Mouse (Mus musculus) neural tube, embryonic 11.5 days (tissue): ENCODE results near the gene Hes2. TPM values are rescaled to one million over a fixed set of nuclear protein-coding genes. Genes with fewer than 3 reads are reported as not detected.

Experiments
- ATAC-seq: fragments of 200-750 bp; cut with Nextera tagmentation; 2 replicates; pipeline ENCODE4 v1.8.0; 2017; ENCODE audit warnings: moderate number of reproducible peaks, mild to moderate bottlenecking, moderate TSS enrichment, moderate library complexity; ENCODE audit not compliant: insufficient read depth, low FRiP score, low TSS enrichment
- DNase-seq: peaks from one replicate; pipeline ENCODE4 v3.0.0-alpha.2; 2015; ENCODE audit warnings: low spot score
- H3K27ac ChIP-seq: fragments of 300-500 bp; sonication (generic); 2 replicates; pipeline ENCODE4 v1.5.1; 2014; ENCODE audit warnings: low read depth, mild to moderate bottlenecking, low read length
- H3K27me3 ChIP-seq: fragments of 300-500 bp; sonication (generic); 2 replicates; pipeline ENCODE4 v1.6.1; 2014; ENCODE audit warnings: mild to moderate bottlenecking, low read length, mixed read lengths; ENCODE audit not compliant: control insufficient read depth, insufficient read depth
- H3K36me3 ChIP-seq: fragments of 300-500 bp; sonication (generic); 2 replicates; pipeline ENCODE4 v1.6.1; 2014; ENCODE audit warnings: mild to moderate bottlenecking, low read length, moderate library complexity, mixed read lengths; ENCODE audit not compliant: control insufficient read depth, insufficient read depth
- H3K4me1 ChIP-seq: fragments of 300-500 bp; sonication (generic); 2 replicates; pipeline ENCODE4 v1.6.1; 2014; ENCODE audit warnings: low read length, mixed read lengths; ENCODE audit not compliant: control insufficient read depth, insufficient read depth
- H3K4me2 ChIP-seq: fragments of 300-500 bp; sonication (generic); 2 replicates; pipeline ENCODE4 v1.6.1; 2014; ENCODE audit warnings: low read depth, mild to moderate bottlenecking, moderate library complexity
- H3K4me3 ChIP-seq: fragments of 300-500 bp; sonication (generic); 2 replicates; pipeline ENCODE4 v1.5.1; 2014; ENCODE audit warnings: low read depth, low read length
- H3K9ac ChIP-seq: fragments of 300-500 bp; sonication (generic); 2 replicates; pipeline ENCODE4 v1.6.1; 2014; ENCODE audit warnings: mild to moderate bottlenecking, low read length
- H3K9me3 ChIP-seq: fragments of 300-500 bp; sonication (generic); 2 replicates; pipeline ENCODE4 v1.6.1; 2016; ENCODE audit warnings: low read length; ENCODE audit not compliant: control insufficient read depth
- WGBS: fragments of 180-500 bp; shearing (Covaris S2); extraction: QIAGEN DNeasy Blood & Tissue Kit; methylation state at CpG from one replicate; pipeline ENCODE4 v1.1.7; 2014; 5-methylcytosine and 5-hydroxymethylcytosine counted together
- polyA plus RNA-seq: library from polyadenylated mRNA; unstranded; fragments of >200 nt; fragmentation: Nextera tagmentation; extraction: Ambion mirVana; gene quantifications from 2 replicates; pipeline ENCODE4 v1.2.1, GENCODE M21; 2014

Gene Hes2
- 2.9 and 3.5 TPM in 2 replicates for polyA plus RNA-seq

DNA sequence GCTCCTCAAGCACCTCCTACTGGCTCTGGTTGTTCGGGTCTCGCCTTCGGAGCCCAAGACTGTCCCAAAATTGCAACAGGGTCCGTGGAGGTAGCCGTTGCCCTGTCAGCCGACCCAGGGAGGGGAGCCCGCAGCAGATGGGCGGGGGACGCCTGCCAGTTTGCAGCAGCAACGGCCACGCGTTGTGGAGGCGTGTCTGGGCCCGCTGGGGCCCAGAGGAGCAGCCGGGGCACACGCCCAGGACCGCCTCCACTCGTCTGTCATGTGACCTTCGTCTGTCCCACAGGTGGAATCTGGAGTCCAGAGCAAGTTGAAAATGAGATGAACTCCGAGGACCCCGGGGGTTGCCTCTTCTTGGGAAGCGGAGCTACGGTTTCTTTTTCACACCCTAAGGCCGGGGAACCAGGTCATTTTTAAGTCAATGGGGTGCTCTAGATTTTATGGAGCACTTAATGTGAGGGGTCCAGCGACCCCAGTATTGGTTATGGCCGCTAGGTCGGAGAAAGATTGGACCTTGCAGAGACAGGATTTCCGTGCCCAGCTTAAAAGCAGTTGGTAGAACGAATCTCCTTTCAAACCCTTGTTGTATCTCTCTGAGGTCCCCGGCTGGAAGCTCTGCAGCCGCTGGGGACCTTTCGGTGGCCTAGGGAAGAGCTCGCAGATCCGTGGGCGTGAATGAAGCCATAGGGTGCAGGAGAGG lies at the start of gene Hes2:
Hes2 (plus strand) TSS at position 283 of the 700 bp plus-strand sequence.
- H3K9ac ChIP-seq, result no peak within 1 kb of the TSS

GRCm38 (mm10) chr4:152109509-152109908 lies 49.2 kb upstream of the Hes2 start:
- 92% methylated on average over 3 of the region's 3 CpGs for WGBS
- no peaks in the 10 kb centered on the region for H3K9me3 ChIP-seq
- no peak overlapping the region for H3K4me3 ChIP-seq
- DNase-seq (no peak), ATAC-seq (no peak)
- peaks cover 7% of the 10 kb centered on the region for H3K27me3 ChIP-seq
- peaks cover 15% of the 10 kb centered on the region for H3K4me1 ChIP-seq
- H3K4me2 ChIP-seq, result no peak overlapping the region
- no peak overlapping the region for H3K9ac ChIP-seq
- H3K27ac ChIP-seq, result no peak overlapping the region
- peaks cover 5% of the 10 kb centered on the region for H3K36me3 ChIP-seq

More for the DNA sequence above, at the start of gene Hes2:
- ATAC-seq, result no peak
- 0 out of 2 replicates have a peak within 1 kb of the TSS, but pooled peaks have one; percentile 6 for H3K4me3 ChIP-seq
- H3K27me3 ChIP-seq, result peaks cover 53% of the 10 kb centered on the region
- no peaks in the 10 kb centered on the region for H3K36me3 ChIP-seq
- H3K9me3 ChIP-seq, result no peaks in the 10 kb centered on the region
- WGBS, result 2% methylated on average over 35 of the region's 35 CpGs
- H3K4me2 ChIP-seq, result 0 out of 2 replicates have a peak within 1 kb of the TSS, but pooled peaks have one; percentile 12
- H3K27ac ChIP-seq, result no peak within 1 kb of the TSS
- peak; percentile 23 for DNase-seq
- H3K4me1 ChIP-seq, result peaks cover 9% of the 10 kb centered on the region; the same call in 1 of the 2 replicates

DNA sequence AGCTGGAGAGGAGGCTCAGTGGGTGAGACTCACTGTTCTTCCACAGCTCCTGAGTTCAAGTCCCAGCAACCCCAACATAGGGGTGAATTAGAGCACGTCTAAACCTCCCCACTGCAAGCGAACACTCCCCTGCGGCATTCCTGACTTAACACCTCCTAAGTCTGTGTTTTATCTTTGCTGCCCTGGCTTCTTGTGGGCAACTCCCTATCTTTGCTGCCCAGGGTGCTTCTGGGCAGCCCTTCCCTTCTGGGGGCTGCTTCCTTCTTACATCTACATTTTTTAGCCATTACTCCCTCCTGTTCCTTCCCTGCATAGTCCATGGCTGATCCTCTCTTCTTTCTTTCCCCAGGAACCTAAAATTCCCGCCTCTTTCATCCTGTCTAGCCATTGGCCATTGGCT lies 48.0 kb upstream of the Hes2 start:
- no peak overlapping the region for H3K4me3 ChIP-seq
- peaks cover 5% of the 10 kb centered on the region for H3K36me3 ChIP-seq
- H3K27ac ChIP-seq, result no peak overlapping the region
- 86% methylated on average over 4 of the region's 4 CpGs for WGBS
- H3K9me3 ChIP-seq, result no peaks in the 10 kb centered on the region
- no peak overlapping the region for H3K4me2 ChIP-seq
- ATAC-seq (no peak), DNase-seq (no peak)
- no peak overlapping the region for H3K9ac ChIP-seq
- H3K27me3 ChIP-seq, result peaks cover 19% of the 10 kb centered on the region
- peaks cover 18% of the 10 kb centered on the region for H3K4me1 ChIP-seq

GRCm38 (mm10) chr4:152112329-152112728 lies 46.3 kb upstream of the Hes2 start:
- DNase-seq (no peak), ATAC-seq (no peak)
- no peaks in the 10 kb centered on the region; the same call in 1 of the 2 replicates for H3K36me3 ChIP-seq
- peaks cover 22% of the 10 kb centered on the region for H3K4me1 ChIP-seq
- H3K9me3 ChIP-seq, result no peaks in the 10 kb centered on the region
- H3K4me3 ChIP-seq, result no peak overlapping the region
- 84% methylated on average over 9 of the region's 9 CpGs for WGBS
- 0 out of 2 replicates have a peak overlapping the region, but pooled peaks have one; percentile 4 for H3K9ac ChIP-seq
- H3K27me3 ChIP-seq, result peaks cover 33% of the 10 kb centered on the region
- no peak overlapping the region for H3K27ac ChIP-seq
- no peak overlapping the region for H3K4me2 ChIP-seq

DNA sequence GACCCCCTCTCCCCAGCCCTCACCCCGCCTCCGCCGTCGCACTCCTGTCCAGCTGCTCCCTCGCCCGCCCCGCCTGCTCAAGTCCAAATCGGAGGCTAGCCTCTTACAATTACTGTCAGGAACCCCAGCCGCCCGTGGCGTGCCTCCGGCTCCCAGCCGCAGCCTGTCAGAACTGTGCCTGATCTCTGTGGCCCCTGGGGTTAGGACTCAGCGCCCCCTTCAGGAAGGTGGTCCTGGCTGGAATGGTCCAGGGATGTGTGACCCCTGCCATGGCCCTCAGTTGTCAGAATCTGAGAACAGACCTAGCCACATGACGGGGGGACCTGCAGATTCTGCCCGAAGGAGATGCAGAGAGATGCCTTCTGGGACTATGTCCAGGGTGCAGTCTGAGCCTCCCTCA lies 44.6 kb upstream of the Hes2 start:
- no peak overlapping the region for H3K4me3 ChIP-seq
- H3K9me3 ChIP-seq, result no peaks in the 10 kb centered on the region
- no peak overlapping the region for H3K4me2 ChIP-seq
- no peak overlapping the region for H3K27ac ChIP-seq
- peaks cover 51% of the 10 kb centered on the region for H3K27me3 ChIP-seq
- peaks cover 10% of the 10 kb centered on the region for H3K4me1 ChIP-seq
- ATAC-seq, result no peak
- WGBS, result 57% methylated on average over 14 of the region's 16 CpGs
- H3K36me3 ChIP-seq, result no peaks in the 10 kb centered on the region; the same call in 1 of the 2 replicates
- DNase-seq, result no peak
- H3K9ac ChIP-seq, result no peak overlapping the region

DNA sequence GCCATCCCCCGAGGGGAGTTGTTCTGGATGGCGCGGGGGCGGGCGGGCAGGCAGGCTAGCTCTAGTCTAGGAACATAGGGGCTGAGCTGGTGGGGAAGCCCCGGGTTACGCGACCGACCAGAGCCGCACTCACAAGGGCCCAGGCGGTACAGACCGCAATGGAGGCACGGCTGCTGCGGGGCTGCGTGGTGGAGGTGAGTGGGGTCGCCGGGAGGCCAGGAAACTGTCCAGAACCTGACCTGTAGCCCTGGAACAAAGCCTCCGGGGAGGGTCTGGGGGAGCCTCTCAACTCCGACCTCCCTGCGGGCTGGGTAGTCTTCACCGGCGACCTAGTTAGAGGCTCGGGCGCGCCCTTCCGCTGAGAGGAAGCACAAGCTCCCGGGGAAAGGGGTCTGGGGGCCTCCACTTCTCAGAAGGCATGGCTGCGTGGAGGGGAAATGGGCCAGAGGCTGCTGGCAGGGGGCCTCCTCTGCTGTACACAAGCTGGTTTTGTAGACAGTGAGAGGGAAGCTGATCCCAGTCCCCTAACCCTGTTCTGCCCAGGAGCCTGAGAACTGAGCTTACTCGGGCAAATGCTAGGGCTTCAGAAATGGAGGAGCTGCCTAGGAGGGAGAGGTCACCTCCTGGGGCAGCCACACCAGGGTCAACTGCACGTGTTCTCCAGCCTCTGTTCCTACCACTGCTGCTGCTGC lies 42.6 kb upstream of the Hes2 start, which contains the start of gene Tnfrsf25:
Tnfrsf25 (plus strand) TSS at position 14 of the 692 bp plus-strand sequence.
- peaks cover 18% of the 10 kb centered on the region for H3K4me1 ChIP-seq
- H3K4me2 ChIP-seq, result peak within 1 kb of the TSS; percentile 33
- DNase-seq (peak; percentile 37), ATAC-seq (no peak)
- H3K27ac ChIP-seq, result no peak within 1 kb of the TSS
- H3K27me3 ChIP-seq, result peaks cover 71% of the 10 kb centered on the region
- no peaks in the 10 kb centered on the region; the same call in 1 of the 2 replicates for H3K36me3 ChIP-seq
- H3K4me3 ChIP-seq, result 0 out of 2 replicates have a peak within 1 kb of the TSS, but pooled peaks have one; percentile 6
- H3K9ac ChIP-seq, result no peak within 1 kb of the TSS; the same call in 1 of the 2 replicates
- H3K9me3 ChIP-seq, result no peaks in the 10 kb centered on the region
- 1% methylated on average over 29 of the region's 30 CpGs for WGBS

DNA sequence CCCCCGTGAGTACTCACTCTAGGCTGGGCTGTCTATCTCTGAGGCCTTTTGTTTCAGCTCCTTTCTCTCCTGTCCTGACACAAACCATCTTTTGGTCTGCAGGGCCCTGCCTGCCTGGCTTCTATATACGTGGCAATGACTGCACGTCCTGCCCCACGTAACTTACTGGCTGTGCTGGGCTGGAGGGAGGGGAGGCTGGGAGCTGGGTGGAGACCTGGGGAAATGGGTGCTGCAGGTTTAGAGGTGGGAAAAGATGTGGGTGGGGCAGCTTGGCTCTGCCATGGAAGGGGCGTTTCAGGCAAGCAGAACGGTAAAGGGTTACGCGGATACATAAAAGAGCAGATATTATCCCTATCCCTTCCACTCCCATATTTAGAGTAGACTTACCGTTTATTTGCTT lies 41.1 kb upstream of the Hes2 start:
- peaks cover 84% of the 10 kb centered on the region for H3K27me3 ChIP-seq
- WGBS, result 76% methylated on average over 9 of the region's 9 CpGs
- H3K9ac ChIP-seq, result no peak overlapping the region
- no peak overlapping the region for H3K27ac ChIP-seq
- no peak for ATAC-seq
- H3K4me3 ChIP-seq, result no peak overlapping the region
- no peak overlapping the region for H3K4me2 ChIP-seq
- H3K36me3 ChIP-seq, result no peaks in the 10 kb centered on the region
- no peaks in the 10 kb centered on the region for H3K9me3 ChIP-seq
- no peak for DNase-seq
- peaks cover 18% of the 10 kb centered on the region for H3K4me1 ChIP-seq

DNA sequence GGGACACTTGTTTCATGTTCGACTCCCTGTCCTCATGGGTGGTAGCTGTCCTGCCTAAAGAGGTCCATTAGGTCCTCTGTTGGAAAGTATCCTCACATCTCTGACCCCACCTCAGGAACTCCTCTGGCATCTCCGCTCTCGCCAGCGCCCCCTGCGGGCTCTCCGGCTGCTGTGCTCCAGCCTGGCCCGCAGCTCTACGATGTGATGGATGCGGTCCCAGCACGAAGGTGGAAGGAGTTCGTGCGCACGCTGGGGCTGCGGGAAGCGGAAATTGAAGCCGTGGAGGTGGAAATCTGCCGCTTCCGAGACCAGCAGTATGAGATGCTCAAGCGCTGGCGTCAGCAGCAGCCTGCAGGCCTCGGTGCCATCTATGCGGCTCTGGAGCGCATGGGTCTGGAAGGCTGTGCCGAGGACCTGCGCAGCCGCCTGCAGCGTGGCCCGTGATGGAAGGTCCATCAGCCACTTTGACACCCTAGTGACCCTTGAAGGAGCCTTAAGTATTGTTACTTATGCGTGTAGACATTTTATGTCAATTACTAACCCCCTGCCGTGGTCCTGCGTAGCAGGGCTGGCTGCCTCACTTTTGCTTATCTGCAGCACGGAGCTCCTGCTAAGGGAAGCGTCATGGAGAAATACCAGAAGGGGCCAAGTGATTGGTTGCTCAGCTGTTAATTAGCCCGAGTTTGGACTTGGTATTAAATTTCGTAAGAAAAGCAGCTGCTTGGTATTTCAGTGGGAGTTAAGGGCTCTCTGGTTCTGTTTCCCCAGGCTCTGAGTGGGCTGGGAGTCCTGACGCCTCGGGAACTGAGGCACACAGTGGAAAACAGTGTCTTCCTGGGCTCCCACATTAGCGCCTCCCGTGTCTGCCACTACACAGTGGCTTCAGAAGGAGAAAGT lies 39.0 kb upstream of the Hes2 start:
- H3K9me3 ChIP-seq, result no peaks in the 10 kb centered on the region
- DNase-seq (peak; percentile 77), ATAC-seq (no peak)
- WGBS, result 2% methylated on average over 39 of the region's 39 CpGs
- H3K4me3 ChIP-seq, result no peak overlapping the region
- H3K9ac ChIP-seq, result no peak overlapping the region
- H3K4me1 ChIP-seq, result peaks cover 18% of the 10 kb centered on the region
- H3K4me2 ChIP-seq, result peak overlapping the region; percentile 15; the same call in 1 of the 2 replicates
- peaks cover 95% of the 10 kb centered on the region for H3K27me3 ChIP-seq
- no peaks in the 10 kb centered on the region for H3K36me3 ChIP-seq
- no peak overlapping the region for H3K27ac ChIP-seq
